Mouse (Mus musculus) cerebellum, adult 11-12 months (tissue): ENCODE measurements around the gene Hist1h2bf.
"Not testable (repeated sequence)": the region's sequence is repeated elsewhere in the genome, so short reads cannot be mapped to it uniquely, and the experiment has no call there.

Experiments
- DNase-seq: peaks from one replicate; pipeline ENCODE4 v3.0.0; 2022

The Hist1h2bf gene

DNA sequence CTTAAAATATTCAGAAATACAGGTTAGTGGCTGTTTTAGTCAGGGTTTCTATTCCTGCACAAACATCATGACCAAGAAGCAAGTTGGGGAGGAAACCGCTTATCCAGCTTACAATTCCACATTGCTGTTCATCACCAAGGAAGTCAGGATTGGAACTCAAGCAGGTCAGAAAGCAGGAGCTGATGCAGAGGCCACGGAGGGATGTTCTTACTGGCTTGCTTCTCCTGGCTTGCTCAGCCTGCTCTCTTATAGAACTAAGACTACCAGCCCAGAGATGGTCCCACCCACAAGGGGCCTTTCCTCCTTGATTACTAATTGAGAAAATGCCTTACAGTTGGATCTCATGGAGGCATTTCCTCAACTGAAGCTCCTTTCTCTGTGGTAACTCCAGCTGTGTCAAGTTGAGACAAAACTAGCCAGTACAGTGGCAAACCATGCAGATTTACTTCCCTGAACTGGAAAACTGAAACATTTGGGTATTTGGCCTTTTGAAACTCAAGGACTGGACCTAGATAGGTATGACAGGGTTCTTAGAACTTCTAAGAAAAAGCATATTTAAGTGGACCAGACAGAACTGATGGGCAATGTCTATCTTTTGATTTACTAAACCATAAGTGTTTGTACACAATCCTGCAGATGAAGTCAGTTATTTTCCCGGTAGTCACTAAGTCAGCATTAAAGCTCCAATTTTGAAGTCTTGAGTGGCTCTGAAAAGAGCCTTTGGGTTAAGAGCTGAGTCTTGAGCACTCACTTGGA, 31.6 kb downstream of the Hist1h2bf start:
- not testable (repeated sequence) for DNase-seq

DNA sequence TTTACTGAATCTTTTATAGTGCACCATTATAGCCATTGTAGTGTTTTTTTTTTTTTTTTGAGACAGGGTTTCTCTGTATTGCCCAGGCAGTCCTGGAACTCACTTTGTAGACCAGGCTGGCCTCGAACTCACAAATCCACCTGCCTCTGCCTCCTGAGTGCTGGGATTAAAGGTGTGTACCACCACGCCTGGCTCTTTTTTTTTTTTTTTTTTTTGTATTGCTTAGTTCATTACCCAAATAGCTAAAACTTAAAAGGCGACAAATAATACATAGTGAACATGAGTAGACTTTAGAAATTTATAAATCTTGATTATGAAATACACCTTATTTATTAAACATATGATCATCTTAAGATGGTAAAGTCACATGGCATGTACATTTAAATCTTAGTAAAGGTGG, 32.5 kb downstream of the Hist1h2bf start:
- DNase-seq: no peak

DNA sequence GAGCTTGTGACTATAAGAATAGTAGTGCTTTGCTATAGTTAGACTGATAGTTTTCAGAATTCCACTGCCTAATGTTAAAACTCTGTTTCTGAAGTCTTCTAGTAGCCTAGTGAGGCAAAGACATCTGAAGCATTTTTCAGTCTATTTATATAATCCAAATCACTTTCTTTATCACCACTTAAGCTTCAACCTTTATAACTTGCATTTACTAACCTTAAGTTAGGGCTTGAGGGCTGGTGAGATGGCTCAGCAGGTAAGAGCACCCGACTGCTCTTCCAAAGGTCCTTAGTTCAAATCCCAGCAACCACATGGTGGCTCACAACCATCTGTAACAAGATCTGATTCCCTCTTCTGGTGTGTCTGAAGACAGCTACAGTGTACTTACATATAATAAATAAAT, 34.2 kb downstream of the Hist1h2bf start:
- not testable (repeated sequence) for DNase-seq

DNA sequence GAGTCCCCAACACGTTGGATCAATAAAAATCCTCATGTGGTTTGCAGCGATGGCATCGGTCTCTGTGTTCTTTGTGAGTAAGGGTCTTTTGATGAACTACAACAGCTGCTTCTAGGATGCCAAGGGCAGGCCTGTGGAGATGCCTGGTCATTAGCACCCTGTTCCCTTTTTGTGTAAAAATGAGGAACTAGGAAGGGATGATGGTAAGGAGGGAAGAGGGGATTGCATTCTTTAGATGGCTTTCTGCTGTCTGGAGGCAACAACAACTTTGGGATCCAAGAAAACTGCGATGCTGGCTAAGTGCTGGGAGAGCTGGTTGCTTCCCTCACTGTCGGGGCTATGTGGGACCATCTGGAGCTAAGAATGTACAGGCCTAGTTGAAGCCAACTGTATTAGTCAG, 35.7 kb downstream of the Hist1h2bf start:
- DNase-seq: no peak

DNA sequence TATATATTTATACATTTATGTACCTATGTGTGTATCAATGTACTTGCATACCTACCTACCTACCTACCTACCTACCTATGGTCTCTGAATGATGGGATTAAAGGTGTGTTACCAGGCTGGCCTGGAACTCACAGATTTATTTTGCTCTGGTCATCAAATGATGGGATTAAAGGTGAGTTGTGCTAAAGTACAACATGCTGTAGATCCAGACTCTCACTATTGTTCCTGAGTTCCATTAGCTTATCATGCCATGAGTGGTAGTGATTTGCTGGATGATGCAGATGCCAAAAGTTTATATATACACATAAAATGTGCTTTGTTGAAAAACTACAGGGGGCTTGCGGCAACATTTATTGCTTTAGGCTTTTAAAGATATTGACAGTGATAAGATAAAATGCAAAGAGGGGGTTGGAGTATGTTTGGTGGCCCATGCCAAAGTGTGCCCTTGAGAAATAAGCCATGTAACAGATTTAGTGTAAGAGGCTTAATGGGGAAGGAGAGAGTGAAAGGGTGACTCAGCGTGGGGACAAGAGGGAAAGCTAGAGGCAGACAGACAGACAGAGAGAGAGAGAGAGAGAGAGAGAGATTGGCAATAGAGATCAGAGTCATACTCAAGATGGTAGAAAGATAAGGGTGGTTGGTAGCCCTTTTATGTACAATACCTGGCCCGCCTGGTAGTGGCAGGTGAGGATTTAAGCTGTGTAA, 36.8 kb downstream of the Hist1h2bf start:
- no peak for DNase-seq

DNA sequence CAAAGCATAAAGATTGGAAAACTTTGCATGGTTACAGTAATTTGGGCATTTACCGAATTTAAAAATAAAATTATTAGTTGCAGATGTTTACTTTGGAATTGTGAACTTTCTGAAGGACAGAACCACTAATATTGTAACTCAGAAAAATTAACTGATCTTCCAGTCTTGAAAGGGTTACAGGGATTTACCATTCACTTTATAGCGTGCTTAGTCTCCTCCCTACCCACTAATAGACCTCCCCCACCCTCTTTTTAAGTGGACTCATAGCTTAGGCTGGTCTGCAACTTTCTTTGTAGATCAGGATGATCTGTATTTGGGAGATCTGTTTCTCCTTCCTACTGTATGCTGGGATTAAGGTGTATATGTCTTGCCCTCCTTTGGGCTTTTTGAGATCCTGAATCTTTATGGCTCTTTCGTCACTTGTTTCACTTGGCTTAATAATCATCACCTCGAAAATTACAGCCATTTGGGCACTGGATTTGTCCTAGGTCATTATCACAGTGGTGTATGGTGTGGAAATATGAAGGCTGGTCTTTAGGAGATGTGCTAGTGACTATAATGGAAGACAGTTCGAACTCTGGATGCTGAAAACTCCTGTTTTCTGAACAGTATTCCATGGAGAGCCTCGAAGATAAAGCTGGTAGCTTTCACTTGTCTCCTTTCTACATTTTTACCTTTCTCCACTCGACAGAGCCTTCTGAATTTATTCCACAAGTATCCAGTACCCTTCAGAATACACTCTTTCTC, 37.7 kb downstream of the Hist1h2bf start:
- no peak for DNase-seq

DNA sequence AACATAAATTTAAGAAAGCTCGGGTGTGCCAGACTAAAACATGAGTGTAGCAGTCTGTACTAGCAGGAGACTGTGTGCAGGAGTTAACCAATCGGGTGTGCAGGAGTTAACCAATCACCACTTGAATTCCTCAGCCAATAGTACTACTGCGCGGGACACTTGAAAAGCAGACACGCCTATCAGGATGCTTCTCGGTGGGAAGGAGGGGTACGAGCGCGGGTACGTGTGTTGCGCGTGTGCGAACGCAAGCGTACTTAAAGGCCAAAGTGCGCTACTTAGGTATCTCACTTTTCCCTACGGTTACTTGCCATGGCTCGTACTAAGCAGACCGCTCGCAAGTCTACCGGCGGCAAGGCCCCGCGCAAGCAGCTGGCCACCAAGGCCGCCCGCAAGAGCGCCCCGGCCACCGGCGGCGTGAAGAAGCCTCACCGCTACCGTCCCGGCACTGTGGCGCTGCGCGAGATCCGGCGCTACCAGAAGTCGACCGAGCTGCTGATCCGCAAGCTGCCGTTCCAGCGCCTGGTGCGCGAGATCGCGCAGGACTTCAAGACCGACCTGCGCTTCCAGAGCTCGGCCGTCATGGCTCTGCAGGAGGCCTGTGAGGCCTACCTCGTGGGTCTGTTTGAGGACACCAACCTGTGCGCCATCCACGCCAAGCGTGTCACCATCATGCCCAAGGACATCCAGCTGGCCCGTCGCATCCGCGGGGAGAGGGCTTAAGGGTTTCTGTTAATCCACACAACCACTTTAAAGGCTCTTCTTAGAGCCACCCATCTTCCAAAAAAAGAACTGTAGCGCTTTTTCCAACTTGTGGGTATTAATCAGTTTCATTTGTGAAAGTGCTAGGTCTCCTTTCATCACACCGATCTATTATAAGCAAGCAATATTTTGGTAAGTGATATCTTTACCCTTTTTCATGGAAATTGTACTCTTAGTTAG, 38.6 kb downstream of the Hist1h2bf start, which contains the start of gene Hist1h3g:
TSS of gene Hist1h3g (plus strand) at position 286 of the 939 bp plus-strand sequence.
- peak; percentile 84 for DNase-seq

DNA sequence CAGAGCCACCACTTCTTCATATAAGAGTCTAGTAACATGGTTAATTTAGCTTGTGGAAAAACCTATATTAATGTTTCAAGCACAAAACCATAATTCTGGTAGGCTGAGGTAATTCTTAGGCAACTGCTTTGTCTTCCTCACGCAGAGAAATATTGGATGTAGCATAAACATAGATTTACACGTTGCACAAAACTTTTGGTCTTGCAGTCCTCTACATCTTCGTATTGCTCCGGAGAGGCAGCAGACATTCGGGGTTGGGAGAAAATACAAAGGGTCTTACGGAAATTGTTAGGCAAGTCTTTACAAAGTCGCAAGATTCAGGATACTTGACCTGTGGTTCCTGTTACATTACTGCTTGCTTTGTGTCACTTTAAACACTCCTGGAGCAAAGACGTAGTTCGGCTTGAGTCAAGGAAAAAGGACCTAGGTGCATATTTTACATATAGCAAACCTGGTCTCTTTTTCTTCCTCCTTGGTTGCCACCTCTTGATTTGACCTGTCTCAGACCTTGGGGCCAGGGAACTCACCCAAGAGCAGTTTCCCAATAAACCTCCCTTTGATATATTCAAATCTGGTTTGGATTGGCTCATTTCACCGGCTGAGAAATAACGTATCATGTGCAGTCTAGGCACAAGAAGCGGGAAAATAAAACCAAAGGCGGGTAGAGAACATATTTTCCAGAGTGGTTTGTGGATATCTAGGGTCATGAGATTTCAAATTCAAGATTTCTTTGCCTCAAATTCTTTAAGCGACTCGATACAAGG, 39.4 kb downstream of the Hist1h2bf start:
- no peak for DNase-seq

DNA sequence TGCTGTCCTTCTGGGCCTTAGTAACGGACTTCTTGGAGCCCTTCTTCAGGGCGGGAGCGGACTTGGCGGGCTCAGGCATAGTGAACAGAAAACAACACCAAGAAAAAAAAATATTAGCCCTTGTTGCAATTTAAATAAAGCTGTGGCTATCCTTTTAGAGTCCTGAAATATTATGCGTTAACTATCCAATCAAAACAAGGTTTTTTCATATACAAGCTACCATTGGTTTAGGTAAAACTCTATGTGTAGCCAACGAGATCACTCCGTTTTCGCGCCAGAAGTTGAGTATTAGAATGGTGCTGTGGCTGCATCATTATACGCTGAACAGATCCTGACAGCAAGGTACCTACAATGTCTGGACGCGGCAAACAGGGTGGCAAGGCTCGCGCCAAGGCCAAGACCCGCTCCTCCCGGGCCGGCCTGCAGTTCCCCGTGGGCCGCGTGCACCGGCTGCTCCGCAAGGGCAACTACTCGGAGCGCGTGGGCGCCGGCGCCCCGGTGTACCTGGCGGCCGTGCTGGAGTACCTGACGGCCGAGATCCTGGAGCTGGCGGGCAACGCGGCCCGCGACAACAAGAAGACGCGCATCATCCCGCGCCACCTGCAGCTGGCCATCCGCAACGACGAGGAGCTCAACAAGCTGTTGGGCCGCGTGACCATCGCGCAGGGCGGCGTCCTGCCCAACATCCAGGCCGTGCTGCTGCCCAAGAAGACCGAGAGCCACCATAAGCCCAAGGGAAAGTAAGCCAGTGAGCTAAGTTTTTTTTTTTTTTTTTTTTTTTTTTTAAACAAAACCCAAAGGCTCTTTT, 40.2 kb downstream of the Hist1h2bf start, which contains the start of gene Hist1h2af:
TSS of gene Hist1h2af (plus strand) at position 347 of the 808 bp plus-strand sequence.
- DNase-seq: peak; percentile 76

DNA sequence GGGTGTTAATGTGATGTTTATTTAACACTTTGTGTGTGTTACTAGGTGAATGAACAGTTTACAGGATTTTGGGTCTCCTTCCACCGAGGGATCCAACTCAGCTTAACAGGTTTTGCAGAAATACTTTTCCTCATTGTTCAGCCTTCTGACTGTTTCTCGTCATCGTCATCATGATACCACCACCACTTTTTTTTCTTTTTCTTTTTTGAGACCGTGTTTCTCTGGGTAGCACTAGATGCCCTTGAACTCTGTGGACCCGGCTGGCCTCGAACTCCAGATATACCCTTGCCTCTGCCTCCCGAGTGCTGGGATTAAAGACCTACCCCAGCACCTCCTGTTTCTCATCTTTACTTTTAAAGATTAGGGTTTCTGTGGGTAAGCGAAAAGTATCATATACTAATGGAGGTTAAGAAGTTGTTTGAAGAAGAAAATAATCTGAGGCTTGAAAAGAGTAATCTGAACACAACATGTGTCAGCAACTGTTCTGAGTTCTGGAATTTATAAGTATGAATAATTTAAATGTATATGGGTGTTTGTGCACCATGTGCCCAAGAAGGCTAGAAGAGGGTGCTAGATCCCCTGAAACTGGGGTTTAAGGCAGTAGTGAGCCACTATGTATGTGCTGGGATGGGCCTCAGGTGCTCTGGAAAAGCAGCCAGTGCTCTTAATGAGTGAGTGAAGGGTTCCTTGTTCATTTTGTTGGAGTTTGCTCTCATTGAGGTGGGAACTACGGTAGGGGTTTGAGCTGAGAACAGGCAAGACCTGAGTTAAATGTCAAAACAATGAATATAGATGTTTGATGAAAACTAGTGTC, 41.5 kb downstream of the Hist1h2bf start:
- DNase-seq: no peak

DNA sequence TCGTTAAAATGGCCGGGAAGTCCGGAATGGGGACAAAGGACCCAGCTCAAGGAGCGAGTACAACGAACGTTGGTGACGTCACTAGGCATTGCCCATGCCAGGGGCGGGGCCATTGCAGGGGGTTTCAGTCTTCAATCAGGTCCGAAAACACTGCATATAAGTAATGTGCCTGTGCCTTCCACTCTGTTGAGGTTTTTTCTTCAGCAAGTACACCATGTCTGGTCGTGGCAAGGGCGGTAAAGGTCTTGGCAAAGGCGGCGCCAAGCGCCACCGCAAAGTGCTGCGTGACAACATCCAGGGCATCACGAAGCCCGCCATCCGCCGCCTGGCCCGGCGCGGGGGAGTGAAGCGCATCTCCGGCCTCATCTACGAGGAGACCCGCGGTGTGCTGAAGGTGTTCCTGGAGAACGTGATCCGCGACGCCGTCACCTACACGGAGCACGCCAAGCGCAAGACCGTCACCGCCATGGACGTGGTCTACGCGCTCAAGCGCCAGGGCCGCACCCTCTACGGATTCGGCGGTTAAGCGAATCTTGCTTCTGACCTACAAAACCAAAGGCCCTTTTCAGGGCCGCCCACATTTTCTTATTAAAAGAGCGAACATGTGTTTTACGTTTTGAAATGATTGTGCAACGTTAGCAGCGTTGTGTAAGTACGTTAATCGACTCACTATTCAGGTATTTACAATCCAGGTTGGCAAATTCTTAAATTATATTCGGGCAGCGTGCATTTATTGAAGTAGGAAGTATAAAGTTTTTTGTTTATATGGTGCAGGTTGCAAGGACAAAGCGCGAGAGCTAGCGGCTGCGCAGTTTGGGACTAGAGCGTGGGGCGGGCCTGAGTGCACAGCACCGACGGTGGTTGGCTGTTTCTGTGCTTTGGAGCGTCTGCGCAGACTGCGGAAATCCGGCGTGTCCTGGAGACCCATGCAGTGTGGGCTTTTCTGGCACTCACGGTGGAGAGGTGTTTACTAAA, 42.8 kb downstream of the Hist1h2bf start, which contains the start of gene Hist1h4h:
TSS of gene Hist1h4h (plus strand) at position 150 of the 975 bp plus-strand sequence.
- peak; percentile 98 for DNase-seq

DNA sequence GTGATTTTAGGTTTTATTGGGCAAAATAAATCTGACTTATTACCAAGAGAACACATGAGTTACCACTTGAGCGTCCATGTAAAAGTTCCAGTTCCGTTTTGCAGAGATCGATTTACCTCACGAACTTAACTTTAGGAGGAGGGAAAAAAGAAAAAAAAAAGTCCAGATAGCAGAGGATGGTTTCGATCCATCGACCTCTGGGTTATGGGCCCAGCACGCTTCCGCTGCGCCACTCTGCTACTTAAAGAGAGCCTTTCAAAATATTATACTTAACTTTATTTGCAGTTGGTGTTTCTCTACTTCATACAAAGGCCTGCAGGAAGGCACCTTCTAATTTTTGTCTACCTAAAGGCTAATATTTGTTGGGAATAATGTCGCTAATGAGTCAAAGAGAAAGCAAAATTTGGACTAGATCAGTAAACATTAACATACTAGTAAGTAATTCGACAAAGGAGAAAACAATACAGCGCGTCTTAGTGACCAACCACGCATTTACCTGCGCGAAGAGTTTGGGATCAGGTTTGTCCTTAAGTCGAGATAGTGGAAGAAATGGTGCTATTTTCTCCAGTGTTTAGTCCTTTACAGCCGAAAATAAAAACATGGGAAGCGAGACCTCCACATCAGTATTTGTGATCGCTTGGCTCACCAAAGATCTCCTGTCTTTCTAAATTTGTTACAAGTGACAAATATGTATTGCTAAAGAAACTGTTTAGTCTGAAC, 43.7 kb downstream of the Hist1h2bf start:
- peak; percentile 55 for DNase-seq

DNA sequence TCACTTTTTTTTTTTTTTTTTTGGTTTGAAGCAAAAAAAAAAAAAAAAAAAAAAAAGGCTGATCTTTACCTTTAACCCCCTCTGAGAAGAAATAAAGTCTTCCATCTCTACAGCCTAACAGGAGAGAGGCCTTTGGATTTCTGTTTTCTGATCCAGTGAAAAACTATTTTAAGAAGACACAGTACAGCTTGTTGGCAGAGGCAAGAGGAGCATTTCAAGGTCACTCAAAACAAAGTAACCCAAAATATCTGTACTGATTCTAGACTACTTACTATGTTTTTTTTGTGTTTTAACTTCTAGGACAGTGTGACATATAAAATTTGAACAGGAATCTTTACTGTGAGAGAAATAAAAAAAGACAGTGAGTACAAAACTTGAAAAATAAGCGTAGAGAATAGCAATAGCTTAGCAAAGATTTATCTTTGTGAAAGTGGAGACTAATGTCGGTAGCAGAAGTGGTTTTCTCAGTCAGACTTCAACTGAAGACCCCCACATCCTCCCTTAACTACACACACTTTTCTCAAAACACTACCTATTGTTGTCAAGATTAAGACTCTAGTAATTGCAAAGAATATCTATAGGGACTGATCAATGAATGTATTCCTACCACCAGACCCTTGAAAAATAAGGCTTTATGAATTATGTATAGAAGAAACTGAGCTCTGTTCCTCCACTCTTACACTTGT, 44.4 kb downstream of the Hist1h2bf start:
- no peak for DNase-seq

DNA sequence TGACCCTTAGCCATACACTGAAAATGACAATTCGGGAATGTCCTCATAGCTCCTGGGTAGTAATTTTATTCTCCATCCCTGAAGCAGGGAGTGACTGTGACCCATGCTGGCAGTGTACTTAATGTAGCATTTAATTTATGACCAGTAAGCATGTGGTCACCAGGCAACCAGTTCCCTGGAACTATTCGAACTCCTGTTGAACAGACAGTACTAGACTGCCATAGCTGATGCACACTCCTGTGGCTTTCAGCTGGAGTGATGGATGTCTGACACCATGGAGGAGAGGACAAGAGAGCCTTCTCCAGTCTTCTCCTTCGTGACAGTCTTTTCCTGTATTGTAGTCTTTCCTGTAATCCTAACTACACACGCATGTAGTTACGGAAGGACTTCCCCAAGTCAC, 45.0 kb downstream of the Hist1h2bf start:
- DNase-seq: no peak

DNA sequence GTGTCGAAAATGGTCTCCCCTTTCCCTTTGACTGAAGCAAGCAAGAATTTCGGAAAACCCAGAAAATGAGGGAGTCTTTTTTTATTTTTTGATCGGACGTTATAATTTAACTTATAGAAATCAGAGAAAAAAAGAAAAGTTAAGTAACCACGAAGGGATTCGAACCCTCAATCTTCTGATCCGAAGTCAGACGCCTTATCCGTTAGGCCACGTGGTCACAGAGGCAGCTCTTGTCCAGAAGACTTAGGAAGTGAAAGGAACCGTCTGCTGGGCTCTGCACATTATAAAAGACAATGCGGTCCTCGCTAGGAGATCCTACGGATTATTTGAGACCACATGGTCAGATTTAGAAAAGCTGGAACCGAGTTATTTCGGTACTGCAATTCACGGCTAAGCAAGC, 47.7 kb downstream of the Hist1h2bf start:
- DNase-seq: peak; percentile 84

DNA sequence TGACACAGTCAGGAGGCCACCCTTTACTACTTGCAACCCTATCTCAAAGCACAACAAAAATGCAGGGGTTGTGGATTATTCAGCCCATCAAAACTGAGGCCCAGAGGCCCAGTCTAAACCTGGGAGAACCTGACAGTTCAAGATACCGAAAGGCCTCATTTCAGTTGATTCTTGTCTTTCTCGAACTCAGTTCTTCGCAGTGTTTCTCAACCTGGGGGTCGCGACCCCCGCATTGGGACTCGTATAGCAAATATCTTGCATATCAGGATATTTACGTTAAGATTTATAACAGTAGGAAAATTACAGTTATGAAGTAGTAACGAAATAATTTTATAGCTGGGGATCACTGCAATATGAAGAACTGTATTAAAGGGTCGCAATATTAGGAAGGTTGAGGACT, 48.1 kb downstream of the Hist1h2bf start:
- no peak for DNase-seq

DNA sequence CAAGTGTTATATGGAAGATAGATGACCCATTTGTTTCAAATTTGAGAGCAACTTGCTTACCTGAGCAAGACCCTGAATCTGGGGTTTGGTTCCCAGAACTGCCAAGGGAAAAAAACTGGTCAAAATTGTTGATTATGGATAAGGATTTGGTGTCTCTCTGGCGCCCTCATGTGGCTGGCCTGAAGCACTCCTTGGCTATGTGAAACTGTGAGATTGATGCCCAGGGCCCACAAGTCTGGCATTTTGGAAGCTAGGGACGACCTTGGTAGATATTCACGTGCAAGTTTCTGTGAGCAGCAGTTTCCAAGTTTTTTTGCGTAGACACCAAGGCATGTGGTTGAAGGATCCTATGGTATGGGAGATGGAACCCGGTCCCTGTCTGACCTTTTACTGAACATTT, 49.3 kb downstream of the Hist1h2bf start:
- peak; percentile 64 for DNase-seq
